Mouse (Mus musculus): Measurements from ENCODE around the gene Il2rb.

DNA sequence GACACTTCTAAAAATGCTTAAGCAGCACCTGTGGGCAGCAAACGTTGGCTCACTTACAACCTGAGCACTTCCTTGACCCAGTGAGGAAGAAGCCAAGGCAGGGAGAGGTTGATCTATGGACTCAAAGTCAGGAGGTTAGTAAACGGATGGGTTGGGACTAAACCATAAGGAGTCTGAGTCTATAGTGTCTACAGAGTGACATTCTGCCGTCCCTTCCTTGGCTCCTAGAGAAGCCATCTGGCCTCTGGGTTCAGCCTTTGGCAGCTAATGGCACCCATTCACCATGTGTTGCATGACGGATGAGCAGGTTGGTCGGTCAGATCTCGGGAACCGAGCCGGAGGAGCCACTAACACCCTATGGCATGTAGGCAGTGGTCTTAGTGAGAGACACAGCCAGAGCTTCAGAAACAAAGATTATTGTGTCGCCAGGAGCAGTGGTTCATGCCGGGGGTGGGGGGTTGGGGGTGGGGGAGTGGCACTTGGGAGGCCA is 38.3 kb upstream of the Il2rb start:
- TF ChIP-seq CTCF (IDR thresholded peaks at IDR 0.05; ENCODE audit: extremely low read depth, insufficient read depth, insufficient read length, insufficient replicate concordance) (no peak), POLR2A (IDR thresholded peaks at IDR 0.05; ENCODE audit: low read depth, low read length) (no peak)
